Mouse (Mus musculus): Measurements from ENCODE around the gene Parvb. TPM values are rescaled to one million over a fixed set of nuclear protein-coding genes. Genes with fewer than 3 reads are reported as not detected.

Parvb gene
- polyA plus RNA-seq, 1 experiment: 17.0 TPM

- no peak for DNase-seq (ENCODE audit: extremely low spot score in 1 of 2, low spot score in 1 of 2)
Observed at GRCm38 (mm10) chr15:84216461-84217084, 15.3 kb upstream of the Parvb start.

- no peak for DNase-seq (ENCODE audit: extremely low spot score in 1 of 2, low spot score in 1 of 2)
Observed at GRCm38 (mm10) chr15:84217969-84218782, 13.7 kb upstream of the Parvb start.

- DNase-seq (ENCODE audit: extremely low spot score in 1 of 2, low spot score in 1 of 2): no peak
Observed at GRCm38 (mm10) chr15:84218783-84219271, 13.0 kb upstream of the Parvb start.

- no peak for DNase-seq (ENCODE audit: extremely low spot score in 1 of 2, low spot score in 1 of 2)
Observed at GRCm38 (mm10) chr15:84221539-84221938, 10.3 kb upstream of the Parvb start.

GRCm38 (mm10) chr15:84223423-84223822 is 8.4 kb upstream of the Parvb start:
- peak in 1 of 2 experiments; percentile 51 for DNase-seq (ENCODE audit: extremely low spot score in 1 of 2, low spot score in 1 of 2)

- DNase-seq (ENCODE audit: extremely low spot score in 1 of 2, low spot score in 1 of 2): no peak
Observed at GRCm38 (mm10) chr15:84224779-84225178, 7.1 kb upstream of the Parvb start.

GRCm38 (mm10) chr15:84226918-84227317 is 4.9 kb upstream of the Parvb start:
- no peak for DNase-seq (ENCODE audit: extremely low spot score in 1 of 2, low spot score in 1 of 2)

- DNase-seq (ENCODE audit: extremely low spot score in 1 of 2, low spot score in 1 of 2): no peak
Observed at GRCm38 (mm10) chr15:84230661-84231060, 1.2 kb upstream of the Parvb start.

GRCm38 (mm10) chr15:84231113-84231712 is 630 bp upstream of the Parvb start:
- peak; percentile 52 to 77 for DNase-seq (ENCODE audit: extremely low spot score in 1 of 2, low spot score in 1 of 2)

- no peak for DNase-seq (ENCODE audit: extremely low spot score in 1 of 2, low spot score in 1 of 2)
Observed at GRCm38 (mm10) chr15:84232609-84233008, 766 bp downstream of the Parvb start.

GRCm38 (mm10) chr15:84234794-84235581 is 3.1 kb downstream of the Parvb start:
- no peak for DNase-seq (ENCODE audit: extremely low spot score in 1 of 2, low spot score in 1 of 2)

GRCm38 (mm10) chr15:84235646-84236045 is 3.8 kb downstream of the Parvb start:
- DNase-seq (ENCODE audit: extremely low spot score in 1 of 2, low spot score in 1 of 2): no peak

- no peak for DNase-seq (ENCODE audit: extremely low spot score in 1 of 2, low spot score in 1 of 2)
Observed at GRCm38 (mm10) chr15:84238552-84238951, 6.7 kb downstream of the Parvb start.

- DNase-seq (ENCODE audit: extremely low spot score in 1 of 2, low spot score in 1 of 2): no peak
Observed at GRCm38 (mm10) chr15:84238991-84239401, 7.2 kb downstream of the Parvb start.

GRCm38 (mm10) chr15:84241520-84241919 is 9.7 kb downstream of the Parvb start:
- no peak for DNase-seq (ENCODE audit: extremely low spot score in 1 of 2, low spot score in 1 of 2)

- DNase-seq (ENCODE audit: extremely low spot score in 1 of 2, low spot score in 1 of 2): no peak
Observed at GRCm38 (mm10) chr15:84245104-84245503, 13.3 kb downstream of the Parvb start.

- DNase-seq (ENCODE audit: extremely low spot score in 1 of 2, low spot score in 1 of 2): no peak
Observed at GRCm38 (mm10) chr15:84246195-84246594, 14.4 kb downstream of the Parvb start.

GRCm38 (mm10) chr15:84247309-84247708 is 15.5 kb downstream of the Parvb start:
- no peak for DNase-seq (ENCODE audit: extremely low spot score in 1 of 2, low spot score in 1 of 2)

GRCm38 (mm10) chr15:84251227-84251626 is 19.4 kb downstream of the Parvb start:
- DNase-seq (ENCODE audit: extremely low spot score in 1 of 2, low spot score in 1 of 2): no peak

GRCm38 (mm10) chr15:84252645-84253044 is 20.8 kb downstream of the Parvb start:
- DNase-seq (ENCODE audit: extremely low spot score in 1 of 2, low spot score in 1 of 2): no peak

- no peak for DNase-seq (ENCODE audit: extremely low spot score in 1 of 2, low spot score in 1 of 2)
Observed at GRCm38 (mm10) chr15:84253757-84254156, 21.9 kb downstream of the Parvb start.

Data from frontal cortex, adult 2 months (tissue).